8 mouse cellular contexts compared by ENCODE assay signal in the genomic region with DNA sequence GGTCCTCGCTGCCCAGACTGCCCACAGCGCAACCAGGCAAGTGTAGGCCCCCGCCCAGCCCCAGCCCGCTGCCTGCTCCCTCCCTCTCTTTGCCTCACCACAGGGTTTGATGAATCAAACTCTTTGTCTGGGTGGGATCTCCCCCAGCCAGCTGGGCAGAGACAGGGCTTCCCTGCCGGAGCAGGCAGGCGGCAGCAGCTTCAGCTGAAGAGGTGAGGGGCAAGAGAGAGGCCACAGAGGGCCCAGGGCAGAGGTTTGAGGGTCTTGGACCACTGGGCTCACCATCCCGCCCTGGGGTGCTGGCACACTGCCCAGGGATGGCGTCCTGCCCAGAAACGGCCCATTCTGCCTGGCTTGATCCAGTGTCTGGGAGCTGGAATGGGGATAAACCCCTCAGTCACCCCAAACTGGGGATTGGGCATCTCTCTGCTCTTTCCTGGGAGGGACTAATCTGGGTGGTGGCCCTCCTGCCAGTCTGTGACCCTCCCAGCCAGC. TPM values are rescaled to one million over a fixed set of nuclear protein-coding genes. Genes with fewer than 3 reads are reported as not detected.
DNase-seq lines count a peak whose midpoint lies in the region; ATAC-seq and TF ChIP-seq lines count a peak whose summit lies in the region.

No protein-coding gene starts in this region.

- no peak overlapping the region; the same call in 1 of the 2 replicates for H3K9ac ChIP-seq in heart, embryonic 16.5 days (ENCODE audit: low read length)
- H3K9ac ChIP-seq in limb, embryonic 14.5 days (ENCODE audit: low read depth, low read length, severe bottlenecking) = peak overlapping the region; percentile 46

- DNase-seq in heart, embryonic 10.5 days (ENCODE audit: low spot score) = no peak
- no peak for DNase-seq in heart, adult 8-10 months (ENCODE audit: low spot score)
- DNase-seq in cerebellum, postnatal 4 days (ENCODE audit: low spot score in 2 of 2) = peak; percentile 74 to 97
- DNase-seq in kidney, postnatal 14 days = peak; percentile 75
- peak; percentile 64 for DNase-seq in limb, embryonic 14.5 days (ENCODE audit: low spot score)
- peak; percentile 69 for DNase-seq in ovary, postnatal 36 days (ENCODE audit: low spot score)

- H3K4me3 ChIP-seq in heart, embryonic 10.5 days = 0 out of 2 replicates have a peak overlapping the region, but pooled peaks have one; percentile 13
- no peak overlapping the region for H3K4me3 ChIP-seq in heart, embryonic 16.5 days (ENCODE audit: low read length)
- peak overlapping the region; percentile 14 for H3K4me3 ChIP-seq in limb, embryonic 14.5 days (replicated peaks; ENCODE audit: low read length)

- H3K4me1 ChIP-seq in heart, embryonic 10.5 days = peaks cover 62% of the 10 kb centered on the region
- H3K4me1 ChIP-seq in heart, embryonic 16.5 days (ENCODE audit: control insufficient read depth, insufficient read depth, low read length) = peaks cover 45% of the 10 kb centered on the region
- H3K4me1 ChIP-seq in limb, embryonic 14.5 days (ENCODE audit: control insufficient read depth, insufficient read depth, low read length) = peaks cover 58% of the 10 kb centered on the region

- H3K27ac ChIP-seq in heart, embryonic 10.5 days = peak overlapping the region; percentile 32; the same call in 1 of the 2 replicates
- H3K27ac ChIP-seq in heart, embryonic 16.5 days (ENCODE audit: low read length) = peak overlapping the region; percentile 47
- peak overlapping the region; percentile 78 for H3K27ac ChIP-seq in limb, embryonic 14.5 days (replicated peaks; ENCODE audit: low read depth, low read length)

- no peaks in the 10 kb centered on the region for H3K9me3 ChIP-seq in heart, embryonic 10.5 days
- no peaks in the 10 kb centered on the region for H3K9me3 ChIP-seq in heart, embryonic 16.5 days (replicated peaks; ENCODE audit: control insufficient read depth, low read length)
- H3K9me3 ChIP-seq in limb, embryonic 14.5 days (ENCODE audit: control insufficient read depth, low read length) = no peaks in the 10 kb centered on the region

- TF ChIP-seq POLR2A in limb, embryonic 14.5 days (IDR thresholded peaks at IDR 0.05; ENCODE audit: borderline replicate concordance, extremely low read depth, insufficient read depth, insufficient read length) = no peak

- H3K27me3 ChIP-seq in heart, embryonic 10.5 days (ENCODE audit: insufficient read depth, poor library complexity, severe bottlenecking) = peaks cover 99% of the 10 kb centered on the region
- peaks cover 82% of the 10 kb centered on the region for H3K27me3 ChIP-seq in heart, embryonic 16.5 days (ENCODE audit: control insufficient read depth, insufficient read depth, low read length)
- peaks cover 64% of the 10 kb centered on the region for H3K27me3 ChIP-seq in limb, embryonic 14.5 days (ENCODE audit: control insufficient read depth, insufficient read depth, low read length)

- peak overlapping the region; percentile 4; the same call in 1 of the 2 replicates for H3K4me2 ChIP-seq in heart, embryonic 16.5 days (ENCODE audit: low read depth, low read length)
- peak overlapping the region; percentile 39 for H3K4me2 ChIP-seq in limb, embryonic 14.5 days (replicated peaks; ENCODE audit: low read depth, low read length, severe bottlenecking)

- 25% methylated on average over 9 of the region's 9 CpGs for WGBS in heart, embryonic 10.5 days
- 25% methylated on average over 9 of the region's 9 CpGs for WGBS in heart, embryonic 16.5 days
- WGBS in limb, embryonic 14.5 days = 9% methylated on average over 9 of the region's 9 CpGs

- no peaks in the 10 kb centered on the region for H3K36me3 ChIP-seq in heart, embryonic 10.5 days
- H3K36me3 ChIP-seq in heart, embryonic 16.5 days (ENCODE audit: control insufficient read depth, insufficient read depth) = no peaks in the 10 kb centered on the region
- no peaks in the 10 kb centered on the region for H3K36me3 ChIP-seq in limb, embryonic 14.5 days (ENCODE audit: control insufficient read depth, insufficient read depth, low read length)

- ATAC-seq in heart, embryonic 16.5 days (replicated peaks; ENCODE audit: extremely low read depth, insufficient read depth, low FRiP score) = no peak
- 0 out of 2 replicates have a peak, but pooled peaks have one; percentile 20 for ATAC-seq in limb, embryonic 14.5 days (ENCODE audit: low FRiP score, low read depth)
- ATAC-seq in erythroid progenitor cell, adult 5-6 weeks (replicated peaks; ENCODE audit: low FRiP score, poor library complexity, severe bottlenecking) = no peak

RNA-seq across cellular contexts. Expression of a gene that starts 5.7 kb away (rescaled TPM):
- polyA plus RNA-seq in heart, embryonic 10.5 days (2016; fragmentation: Nextera tagmentation; extraction: Ambion mirVana) = 1.2 and 3.7 TPM in 2 replicates
- total RNA-seq in heart, adult 8-10 months (2022) = 10 to 100 TPM; 26.2 to 32.2 (median 30.3) TPM
- 2.3 and 4.0 TPM in 2 replicates for polyA plus RNA-seq in heart, embryonic 16.5 days (2015; fragmentation: Nextera tagmentation; extraction: Ambion mirVana)
- 20.4 and 21.8 TPM in 2 replicates for polyA plus RNA-seq in limb, embryonic 14.5 days (2012; rRNA removed)
- 15.3 and 18.7 TPM in 2 replicates for polyA plus RNA-seq in limb, embryonic 14.5 days (2014; fragmentation: Nextera tagmentation; extraction: Ambion mirVana)
- not detected in 2 replicates for total RNA-seq in erythroid progenitor cell, adult 5-6 weeks (2015; ENCODE audit: low replicate concordance)
- not detected in 2 replicates for total RNA-seq in erythroid progenitor cell, adult 5-6 weeks (2017; ENCODE audit: low replicate concordance)

RNA-seq across cellular contexts. Expression of a gene that starts 31.2 kb away (rescaled TPM):
- polyA plus RNA-seq in heart, embryonic 10.5 days (2016; fragmentation: Nextera tagmentation; extraction: Ambion mirVana) = 2.6 and 4.0 TPM in 2 replicates
- 1 to 10 TPM in 1 of 4 experiments, under 1 TPM in 3; 0.44 to 1.2 (median 0.66) TPM for total RNA-seq in heart, adult 8-10 months (2022)
- 2.4 and 3.6 TPM in 2 replicates for polyA plus RNA-seq in heart, embryonic 16.5 days (2015; fragmentation: Nextera tagmentation; extraction: Ambion mirVana)
- polyA plus RNA-seq in limb, embryonic 14.5 days (2012; rRNA removed) = 3.6 and 4.2 TPM in 2 replicates
- polyA plus RNA-seq in limb, embryonic 14.5 days (2014; fragmentation: Nextera tagmentation; extraction: Ambion mirVana) = 5.5 and 6.1 TPM in 2 replicates
- total RNA-seq in erythroid progenitor cell, adult 5-6 weeks (2015; ENCODE audit: low replicate concordance) = not detected in 2 replicates
- not detected in 2 replicates for total RNA-seq in erythroid progenitor cell, adult 5-6 weeks (2017; ENCODE audit: low replicate concordance)

RNA-seq across cellular contexts. Expression of a gene that starts 56.1 kb away (rescaled TPM):
- polyA plus RNA-seq in heart, embryonic 10.5 days (2016; fragmentation: Nextera tagmentation; extraction: Ambion mirVana) = 5.2 and 6.3 TPM in 2 replicates
- 1 to 10 TPM; 4.6 to 7.1 (median 5.2) TPM for total RNA-seq in heart, adult 8-10 months (2022)
- polyA plus RNA-seq in heart, embryonic 16.5 days (2015; fragmentation: Nextera tagmentation; extraction: Ambion mirVana) = 3.1 and 3.9 TPM in 2 replicates
- polyA plus RNA-seq in limb, embryonic 14.5 days (2012; rRNA removed) = 9.4 and 13.1 TPM in 2 replicates
- 2.2 and 2.4 TPM in 2 replicates for polyA plus RNA-seq in limb, embryonic 14.5 days (2014; fragmentation: Nextera tagmentation; extraction: Ambion mirVana)
- 1.3 TPM in 1 of 2 replicates, not detected in the other for total RNA-seq in erythroid progenitor cell, adult 5-6 weeks (2015; ENCODE audit: low replicate concordance)
- total RNA-seq in erythroid progenitor cell, adult 5-6 weeks (2017; ENCODE audit: low replicate concordance) = 0.39 TPM in 1 of 2 replicates, not detected in the other

Comparison
In these comparisons a context has a peak if more than half of its experiments do, and no peak if none do; other contexts are left out.
1. DNase-seq: peak in cerebellum, postnatal 4 days (2 of 2), kidney, postnatal 14 days (single experiment), limb, embryonic 14.5 days (single experiment) and ovary, postnatal 36 days (single experiment); none in heart, embryonic 10.5 days (single experiment) and heart, adult 8-10 months (single experiment).
2. Peak in every context shown above with its lines, with median percentiles within 50 percentile points of each other: H3K27ac ChIP-seq.